Mouse (Mus musculus): ENCODE data around the gene Mif. TPM values are rescaled to one million over a fixed set of nuclear protein-coding genes. Genes with fewer than 3 reads are reported as not detected.
"Not testable (repeated sequence)": the region's sequence is repeated elsewhere in the genome, so short reads cannot be mapped to it uniquely, and the experiment has no call there.

Mif gene
- total RNA-seq (2021): 100 to 1,000 TPM; 196 to 202 TPM

DNA sequence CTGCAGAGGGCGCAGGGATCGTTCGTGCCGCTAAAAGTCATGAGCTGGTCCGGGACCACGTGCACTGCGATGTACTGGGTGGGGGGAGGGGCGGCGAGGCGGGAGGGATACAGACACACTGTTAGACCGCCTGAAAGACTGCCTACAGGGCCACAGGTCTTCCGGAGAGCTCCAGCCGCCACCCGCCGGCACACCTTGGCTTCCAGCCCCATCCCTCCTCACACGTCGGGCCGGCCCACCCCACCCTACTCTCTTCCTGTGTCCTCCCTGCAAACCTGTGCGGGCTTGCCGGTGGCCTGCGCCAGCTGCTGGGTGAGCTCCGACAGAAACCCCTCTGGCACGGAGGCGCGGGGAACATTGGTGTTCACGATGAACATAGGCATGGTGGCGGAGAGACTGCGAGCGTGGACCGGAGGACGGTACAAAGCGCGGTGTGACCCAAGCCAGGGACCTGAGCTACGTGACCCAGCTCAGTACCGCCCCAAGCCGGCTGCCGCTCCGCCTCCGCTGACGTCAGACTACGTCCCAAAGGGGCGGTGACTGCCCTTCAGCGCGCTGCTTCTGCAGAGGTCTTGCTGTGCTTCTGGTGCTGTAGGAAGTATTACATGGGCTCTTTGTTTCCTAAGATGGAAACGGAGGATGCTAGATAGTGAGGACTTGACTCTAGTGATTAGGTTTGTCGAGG lies at the start of gene Mif:
TSS of gene Mif (minus strand) at position 455 of the 685 bp plus-strand sequence.
- peak; percentile 86 to 89 for DNase-seq
- intact Hi-C loops (cut with DNase I): loop anchor here (5.0 kb wide), 1 partner anchor 223 kb away; no protein-coding TSS in a partner anchor

DNA sequence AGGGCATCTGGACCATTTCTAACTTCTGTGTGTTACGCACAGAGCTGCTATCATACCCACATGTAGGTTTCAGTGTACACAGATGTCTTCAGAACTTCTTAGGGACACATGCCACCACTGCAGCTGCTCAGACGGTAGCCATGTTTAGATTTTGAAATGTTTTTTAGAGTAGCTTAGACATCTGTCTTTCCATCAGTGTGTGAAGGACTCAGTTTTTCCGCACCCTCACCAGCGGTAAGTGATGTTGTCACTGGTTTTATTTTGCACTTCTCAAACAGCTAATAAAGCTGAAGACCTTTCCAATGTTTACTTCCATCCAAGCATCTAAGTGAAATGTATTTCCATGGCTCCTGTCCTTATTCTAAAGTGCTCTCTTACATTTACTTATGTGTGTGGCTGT lies 46.8 kb upstream of the Mif start:
- no peak for DNase-seq
- intact Hi-C loops (cut with DNase I): no loop called here

DNA sequence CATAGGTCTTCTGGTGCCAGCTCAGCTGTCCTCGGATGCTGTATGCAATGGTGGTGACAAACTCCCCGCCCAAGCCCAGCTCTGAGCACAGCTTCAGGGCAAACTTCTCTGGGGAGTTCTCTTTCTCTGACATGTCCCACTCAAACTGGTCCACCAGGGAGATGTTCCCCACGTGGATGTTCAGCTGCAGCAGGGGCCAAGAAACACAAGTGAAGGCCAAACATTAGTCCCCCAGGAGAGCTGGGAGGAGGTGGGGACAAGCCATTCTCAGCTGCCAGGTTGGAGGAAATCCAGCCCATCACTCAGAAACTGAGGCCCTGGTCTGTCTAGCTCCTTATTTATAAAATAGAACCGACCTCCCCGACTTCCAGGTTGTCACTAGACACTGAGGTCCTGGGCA lies 44.4 kb upstream of the Mif start:
- DNase-seq: no peak
- intact Hi-C loops (cut with DNase I): no loop called here

DNA sequence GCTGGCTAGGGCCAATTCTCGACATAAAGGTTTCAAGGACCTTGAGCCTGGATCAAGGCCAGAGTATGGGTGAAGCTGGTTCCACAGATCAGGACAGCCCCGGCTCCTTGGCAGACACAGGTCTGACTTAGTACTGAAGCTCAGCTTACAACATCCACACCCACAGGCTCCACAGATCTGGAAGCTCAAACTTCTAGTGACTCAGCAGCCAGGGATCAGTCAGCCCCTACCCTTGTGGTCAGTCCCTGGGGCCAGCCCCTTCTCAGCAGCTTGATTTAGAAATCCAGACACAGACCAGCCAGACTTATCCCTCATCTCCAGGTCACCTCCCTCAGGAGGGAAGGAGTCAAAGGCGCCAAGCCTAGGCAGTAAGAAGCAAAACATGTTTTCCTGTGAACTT lies 38.8 kb upstream of the Mif start:
- peak; percentile 52 to 66 for DNase-seq

DNA sequence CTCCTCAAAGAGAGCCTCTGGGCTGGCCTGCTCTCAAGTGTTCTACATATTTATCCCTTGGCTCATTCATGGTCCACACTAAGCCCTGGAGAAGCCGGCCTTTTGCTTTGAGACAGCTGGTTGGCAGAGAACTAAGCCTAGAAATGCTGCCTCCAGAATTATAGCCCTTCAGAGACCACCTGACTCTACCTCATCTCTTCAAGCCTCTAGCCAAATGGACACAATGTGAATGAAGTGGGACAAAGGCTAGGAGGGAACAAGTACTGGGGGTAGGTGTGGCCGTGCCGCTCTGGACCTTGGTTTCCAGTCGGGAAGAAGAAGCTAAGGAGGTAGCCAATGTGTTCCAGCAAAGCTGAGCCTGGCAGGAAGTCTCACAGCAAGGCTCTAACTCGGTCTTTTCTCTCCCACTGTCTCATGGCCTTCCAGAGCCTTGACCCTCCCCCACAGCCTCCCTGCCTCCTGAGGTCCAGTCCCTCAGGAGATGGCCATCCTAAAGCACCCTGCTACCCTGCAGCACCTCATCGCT lies 38.1 kb upstream of the Mif start:
- intact Hi-C loops (cut with DNase I): loop anchor here (2.0 kb wide), 1 partner anchor 23 kb away; the partner anchor contains the start of gene Smarcb1
- DNase-seq: no peak

More for the DNA sequence above, 38.8 kb upstream of the Mif start:
- intact Hi-C loops (cut with DNase I): loop anchor here (2.0 kb wide), 1 partner anchor 22 kb away; the partner anchor contains the start of gene Smarcb1

DNA sequence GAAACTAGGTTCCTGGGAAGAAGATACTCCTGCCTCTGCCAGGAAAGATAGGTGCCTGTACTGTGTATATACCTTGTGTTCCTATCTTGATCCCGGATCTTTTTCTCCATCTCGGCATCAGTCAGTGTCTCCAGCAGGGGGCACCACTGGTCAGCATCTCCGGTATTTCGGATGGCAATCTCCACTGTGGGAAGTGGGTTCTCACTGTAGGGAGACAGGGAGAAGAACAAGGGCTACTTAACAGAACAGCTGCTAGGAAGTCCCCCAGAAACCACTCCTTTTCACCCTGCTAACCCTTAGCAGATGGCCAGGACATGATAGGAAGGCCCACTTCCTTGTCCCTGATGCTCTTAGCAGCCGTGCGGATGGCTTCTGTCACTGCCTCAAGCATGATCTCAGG lies 37.3 kb upstream of the Mif start:
- intact Hi-C loops (cut with DNase I): loop anchor here (1.0 kb wide), 1 partner anchor 54 kb away; no protein-coding TSS in a partner anchor
- DNase-seq: peak; percentile 72 to 80

DNA sequence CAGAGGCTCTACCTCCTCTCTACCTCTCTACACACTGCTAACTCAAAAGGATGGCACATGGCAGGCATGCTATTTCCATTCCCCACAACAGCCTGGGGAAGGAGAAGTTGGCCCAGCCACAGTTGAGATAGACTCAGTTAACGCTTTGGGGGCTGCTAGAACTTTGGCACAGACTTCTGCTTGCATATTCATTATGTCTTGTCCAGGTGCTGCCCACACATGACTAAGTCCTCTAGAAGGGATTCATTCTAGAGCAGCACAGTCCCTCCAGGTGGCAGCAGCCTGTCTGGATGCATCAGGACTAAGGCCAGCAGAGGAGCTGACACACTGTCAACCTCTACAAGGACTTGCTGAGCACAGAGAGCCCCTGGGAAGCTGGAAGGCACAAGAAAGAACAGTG lies 36.2 kb upstream of the Mif start:
- intact Hi-C loops (cut with DNase I): no loop called here
- no peak for DNase-seq

DNA sequence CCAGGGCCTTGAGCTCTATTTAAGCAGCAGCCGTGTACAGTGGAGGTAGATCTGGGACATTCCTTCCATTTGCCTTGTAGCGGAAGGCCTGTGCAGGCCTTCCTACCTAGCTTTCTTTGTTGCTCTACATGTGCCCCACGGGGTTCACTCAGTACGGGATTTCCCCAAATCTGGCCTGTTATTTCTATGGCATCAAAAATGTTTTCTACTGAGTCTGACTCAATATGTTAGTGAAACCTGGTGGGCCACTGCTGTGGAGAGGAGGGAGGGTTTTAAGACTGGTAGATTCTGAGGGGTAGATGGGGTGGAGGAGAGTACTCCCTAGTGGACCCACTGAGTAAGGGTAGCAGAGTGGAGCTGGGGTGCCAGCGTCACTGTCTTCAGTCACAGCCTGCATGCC lies 35.7 kb upstream of the Mif start:
- no peak for DNase-seq
- intact Hi-C loops (cut with DNase I): no loop called here

DNA sequence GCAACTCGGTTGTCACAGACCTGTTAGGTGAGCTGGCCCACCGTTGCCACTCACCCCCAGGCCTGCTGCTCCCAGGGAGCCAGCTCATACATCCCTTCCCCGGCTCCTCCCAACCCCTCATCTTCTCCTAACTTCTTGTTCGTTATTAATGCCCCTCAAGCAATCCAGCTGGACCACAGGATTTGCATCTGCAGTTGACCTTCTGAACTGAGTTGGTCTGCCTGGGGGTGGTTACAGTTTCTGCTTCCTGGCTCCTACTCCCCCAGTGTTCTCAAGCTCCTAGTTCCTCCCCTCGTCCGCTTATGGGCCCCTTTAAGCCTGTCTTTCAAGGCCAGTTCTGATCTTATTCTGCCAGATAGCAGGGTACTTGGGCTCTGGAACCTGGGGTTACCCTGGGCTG lies 34.6 kb upstream of the Mif start:
- intact Hi-C loops (cut with DNase I): no loop called here
- no peak for DNase-seq

DNA sequence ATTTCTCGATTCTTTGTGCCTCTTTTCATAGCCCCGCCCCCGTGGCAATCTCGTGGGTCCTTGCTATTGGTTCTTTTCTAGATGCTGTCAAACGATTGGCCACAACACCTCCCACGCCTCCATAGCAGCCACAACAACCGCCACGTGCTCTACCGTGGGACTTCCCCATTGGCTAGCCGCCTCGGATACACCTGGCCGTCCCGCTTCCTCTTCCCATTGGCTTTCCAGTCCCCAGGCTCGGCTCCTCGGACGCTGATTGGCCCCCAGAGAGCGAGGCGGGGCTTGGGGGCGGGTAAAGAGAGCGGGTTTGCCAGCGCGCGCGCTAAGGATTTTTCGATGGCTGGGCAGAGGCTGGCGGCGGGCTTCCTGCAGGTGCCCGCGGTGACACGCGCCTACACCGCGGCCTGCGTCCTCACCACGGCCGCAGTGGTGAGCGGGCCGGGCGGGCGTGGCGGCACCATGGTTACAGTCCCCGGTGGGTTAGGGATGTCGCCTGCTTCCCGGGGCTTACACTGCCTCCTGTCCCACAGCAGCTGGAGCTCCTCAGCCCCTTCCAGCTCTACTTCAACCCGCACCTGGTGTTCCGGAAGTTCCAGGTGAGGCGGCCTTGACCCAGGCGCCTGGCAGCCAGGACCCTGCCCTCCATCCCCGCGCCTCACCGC lies 33.2 kb upstream of the Mif start, which contains the start of gene Derl3:
TSS of gene Derl3 (plus strand) at position 325 of the 662 bp plus-strand sequence.
- intact Hi-C loops (cut with DNase I): no loop called here
- DNase-seq: peak; percentile 81

DNA sequence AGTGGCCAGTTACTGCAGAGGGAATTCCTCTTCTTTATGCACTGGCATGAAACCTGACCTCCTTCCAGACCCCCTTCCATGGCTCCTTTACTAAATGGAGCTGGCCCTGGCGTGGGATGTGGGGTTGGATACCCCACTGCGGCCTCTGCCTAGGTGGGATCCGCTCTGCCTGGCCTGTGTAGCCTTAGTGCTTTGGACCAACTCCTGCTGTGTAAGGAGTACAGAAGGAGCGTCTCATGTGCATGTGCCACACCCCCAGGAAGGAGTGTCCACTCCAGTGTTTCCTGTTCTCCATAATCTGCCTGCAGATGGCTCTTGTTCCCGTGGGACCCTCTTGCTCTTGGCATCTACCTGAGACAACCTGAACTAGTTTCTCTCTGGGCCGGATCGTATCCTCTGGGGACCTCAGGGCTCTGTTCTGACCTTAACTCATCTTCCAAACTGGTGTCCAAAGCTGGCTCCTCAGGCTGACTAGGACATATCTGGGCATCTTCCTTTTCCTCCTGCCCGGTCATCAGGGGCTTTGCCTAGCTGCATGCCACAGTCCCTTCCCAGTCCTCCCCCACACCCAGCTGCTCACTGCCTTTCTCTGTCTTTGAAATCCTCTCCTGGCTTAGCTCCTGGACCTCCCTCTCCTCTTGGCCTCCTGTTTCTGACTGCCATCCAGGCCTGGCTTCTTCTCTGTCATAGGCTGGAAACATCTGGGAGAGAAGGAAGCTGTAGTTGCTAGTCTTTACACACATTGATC lies 29.5 kb upstream of the Mif start:
- no peak for DNase-seq
- intact Hi-C loops (cut with DNase I): loop anchor here (10.0 kb wide), 1 partner anchor 315 kb away; no protein-coding TSS in a partner anchor

DNA sequence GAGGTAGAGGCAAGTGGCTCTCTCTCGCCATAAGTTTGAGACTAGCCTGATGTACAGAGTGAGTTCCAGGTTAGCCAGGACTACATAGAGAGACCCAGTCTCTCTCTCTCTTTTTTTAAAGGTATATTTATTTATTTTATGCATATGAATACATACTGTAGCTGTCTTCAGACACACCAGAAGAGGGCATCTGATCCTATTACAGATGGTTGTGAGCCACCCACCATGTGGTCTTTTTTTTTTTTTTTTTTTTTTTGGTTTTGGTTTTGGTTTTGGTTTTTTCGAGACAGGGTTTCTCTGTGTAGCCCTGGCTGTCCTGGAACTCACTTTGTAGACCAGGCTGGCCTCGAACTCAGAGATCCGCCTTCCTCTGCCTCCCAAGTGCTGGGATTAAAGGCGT lies 27.5 kb upstream of the Mif start:
- intact Hi-C loops (cut with DNase I): loop anchor here (10.0 kb wide), 1 partner anchor 317 kb away; no protein-coding TSS in a partner anchor
- DNase-seq: not testable (repeated sequence)

DNA sequence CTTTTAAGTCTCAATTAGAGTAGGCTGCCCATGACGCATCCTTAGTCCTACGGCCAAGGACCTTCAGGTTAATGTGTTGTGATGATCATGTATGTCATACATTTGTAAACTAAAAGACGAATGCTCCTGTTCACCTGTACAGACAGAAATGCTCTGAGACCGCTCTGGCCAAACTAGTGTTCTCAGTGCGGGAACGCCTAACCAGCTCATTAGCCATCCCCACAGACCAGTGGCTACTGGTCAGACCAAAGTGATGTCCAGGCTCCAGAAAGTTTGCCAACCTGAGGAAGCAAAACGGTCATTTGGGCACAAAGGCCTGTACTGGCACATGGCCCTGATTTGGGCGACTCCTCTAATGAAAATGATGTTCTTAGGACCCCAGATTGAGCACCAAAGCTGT lies 24.7 kb upstream of the Mif start:
- DNase-seq: no peak
- intact Hi-C loops (cut with DNase I): loop anchor here (10.0 kb wide), 1 partner anchor 320 kb away; no protein-coding TSS in a partner anchor

DNA sequence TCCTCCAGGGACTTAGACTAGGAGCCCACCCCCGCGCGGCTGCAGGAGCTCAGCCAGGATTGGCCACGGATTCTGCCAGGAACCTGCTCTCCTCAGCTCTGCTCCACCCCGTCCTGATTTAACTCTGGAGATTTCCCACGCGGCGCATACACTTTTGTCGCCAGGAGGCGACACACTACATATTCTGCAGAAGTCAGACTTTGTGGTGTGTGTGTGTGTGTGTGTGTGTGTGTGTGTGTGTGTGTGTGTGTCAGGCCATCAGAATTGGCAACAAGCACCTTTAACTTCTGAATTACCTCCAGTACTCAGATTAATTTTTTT lies 23.2 kb upstream of the Mif start:
- DNase-seq: peak; percentile 75 to 79
- intact Hi-C loops (cut with DNase I): loop anchor here (1.0 to 10.0 kb wide), 2 partner anchors 68 to 322 kb away; no protein-coding TSS in a partner anchor

DNA sequence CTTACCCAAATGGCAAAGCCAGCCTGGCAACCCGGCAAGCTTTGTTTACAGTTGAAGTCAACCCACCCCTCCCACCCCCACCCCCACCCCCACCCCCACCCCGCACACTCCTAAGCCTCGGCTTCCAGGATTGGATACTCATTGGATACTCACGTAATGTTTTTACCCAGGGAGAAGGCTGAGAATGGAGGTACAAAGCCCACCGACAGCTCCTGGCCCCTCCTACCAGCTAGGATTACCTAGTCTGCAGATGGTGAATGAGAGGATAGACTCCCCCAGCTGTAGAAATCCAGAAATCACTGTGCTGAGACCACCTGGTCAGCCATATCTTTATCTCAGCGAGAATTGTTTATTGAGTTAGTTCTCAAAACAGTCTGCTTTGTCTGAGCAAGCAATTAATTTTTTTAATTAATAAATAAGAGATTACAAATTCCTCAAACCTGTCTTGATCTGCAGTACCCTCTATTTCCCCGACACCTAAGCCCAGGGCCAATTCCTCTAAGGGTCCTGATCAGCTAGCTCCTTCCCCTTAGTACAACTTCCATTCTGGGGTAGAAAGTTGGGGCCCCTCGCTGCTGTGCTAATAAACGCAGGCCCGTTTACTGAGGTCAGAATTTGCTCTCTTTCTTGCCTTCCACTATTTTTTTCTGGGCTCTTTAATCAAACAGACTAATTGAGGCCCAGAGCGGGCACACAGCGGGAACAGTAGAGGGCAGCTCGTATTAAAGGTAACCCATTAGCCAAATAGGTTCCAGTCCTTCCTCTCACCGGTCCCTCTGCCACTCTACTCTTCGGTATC lies 22.6 kb upstream of the Mif start:
- intact Hi-C loops (cut with DNase I): loop anchor here (1.0 to 10.0 kb wide), 2 partner anchors 69 to 322 kb away; no protein-coding TSS in a partner anchor
- no peak for DNase-seq

DNA sequence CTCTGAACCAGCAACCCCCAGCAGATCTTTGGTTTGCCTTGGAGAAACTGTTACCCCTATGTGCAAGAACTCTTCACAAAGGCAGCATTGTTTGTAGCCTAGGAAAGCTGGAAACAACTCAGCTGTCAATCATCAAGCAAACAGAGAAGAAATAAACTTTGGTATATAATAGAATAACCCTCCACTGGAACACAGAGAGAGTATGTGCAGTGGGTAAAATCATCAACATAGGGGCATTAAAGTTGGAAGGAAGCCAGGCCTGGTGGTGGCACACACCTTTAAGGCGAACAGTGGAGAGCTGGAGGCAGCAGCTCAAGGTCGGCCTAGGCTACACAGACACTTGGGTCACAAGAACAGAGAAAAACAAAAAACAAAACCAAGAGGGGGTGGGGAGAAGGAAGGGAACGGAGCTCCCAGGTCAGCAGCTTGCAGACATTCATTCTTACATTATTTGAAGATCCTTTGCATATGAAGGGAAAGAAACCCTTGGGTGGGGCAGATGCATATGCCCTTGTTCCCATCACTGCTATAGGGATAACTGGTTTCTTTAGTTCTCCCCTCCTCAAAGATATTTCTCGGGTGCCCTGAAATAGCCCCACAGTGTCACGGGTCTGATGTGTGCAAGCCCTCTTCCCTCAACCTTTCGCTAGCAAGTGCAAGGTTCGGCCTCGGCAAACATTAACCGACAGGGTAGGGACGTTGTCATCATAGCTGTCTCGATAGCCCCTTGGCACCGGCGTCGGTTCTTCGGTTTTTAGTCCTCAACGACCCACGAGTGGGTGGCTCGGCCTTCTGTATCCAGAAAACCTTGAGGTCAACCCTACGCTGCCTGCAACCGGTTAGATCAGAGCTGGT lies 21.8 kb upstream of the Mif start:
- intact Hi-C loops (cut with DNase I): loop anchor here (10.0 kb wide), 1 partner anchor 323 kb away; no protein-coding TSS in a partner anchor
- DNase-seq: no peak

DNA sequence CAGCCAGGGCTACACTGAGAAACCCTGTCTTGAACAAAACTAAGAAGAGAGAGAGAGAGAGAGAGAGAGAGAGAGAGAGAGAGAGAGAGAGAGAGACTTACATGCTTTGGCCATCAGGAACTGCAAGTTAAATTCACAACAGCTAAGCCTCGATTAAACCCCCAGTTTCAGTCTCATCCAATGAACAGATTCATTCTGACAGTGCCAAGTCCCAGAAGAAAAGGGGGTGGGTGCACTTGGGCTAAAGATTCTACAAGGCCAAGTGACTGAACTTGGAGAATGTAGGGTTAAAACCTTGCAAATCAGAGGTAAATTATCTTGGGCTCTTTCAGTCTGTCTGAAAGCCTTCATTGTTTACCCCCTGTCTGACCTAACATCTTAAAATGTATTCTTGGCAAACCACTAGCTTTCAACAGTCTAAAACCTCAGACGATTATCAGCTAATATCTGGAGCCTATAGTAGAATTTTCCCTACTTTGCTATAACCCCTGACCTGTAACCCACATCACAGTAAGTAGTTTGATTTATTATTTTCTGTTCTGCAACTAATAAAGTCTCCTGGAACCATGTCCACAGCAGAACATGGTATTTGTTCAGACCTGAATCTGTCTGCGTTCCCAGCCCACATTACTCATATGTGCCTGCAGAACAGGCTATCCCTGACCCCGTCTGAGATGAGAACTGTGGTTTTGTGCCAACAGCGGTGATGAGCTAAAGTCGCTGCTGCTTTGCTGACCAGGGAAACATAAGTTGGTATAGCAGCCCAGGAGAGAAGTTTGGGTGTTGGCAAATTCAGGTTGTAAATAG lies 20.9 kb upstream of the Mif start:
- intact Hi-C loops (cut with DNase I): loop anchor here (10.0 kb wide), 1 partner anchor 324 kb away; no protein-coding TSS in a partner anchor
- no peak for DNase-seq

DNA sequence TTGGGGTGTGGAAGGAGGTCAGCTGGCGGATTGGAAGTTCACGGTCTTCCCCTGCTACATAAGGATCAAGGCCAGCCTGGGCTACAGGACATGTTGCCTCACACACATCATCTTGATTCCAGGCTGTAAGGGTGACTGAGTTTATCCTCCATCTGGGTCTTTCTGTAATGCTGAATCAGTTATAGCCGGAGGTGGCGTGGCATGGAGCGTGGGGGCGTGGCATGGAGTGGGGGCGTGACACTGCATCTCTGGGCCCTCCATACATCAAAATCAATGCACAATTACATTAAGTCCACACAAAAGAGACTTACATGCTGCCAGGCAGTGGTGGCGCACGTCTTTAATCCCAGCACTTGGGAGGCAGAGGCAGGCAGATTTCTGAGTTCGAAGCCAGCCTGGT lies 20.3 kb upstream of the Mif start:
- DNase-seq: no peak
- intact Hi-C loops (cut with DNase I): loop anchor here (10.0 kb wide), 1 partner anchor 324 kb away; no protein-coding TSS in a partner anchor
